Mouse (Mus musculus) adrenal gland, postnatal 4 days (tissue): ENCODE data around the gene Ppp1r1c. TPM values are rescaled to one million over a fixed set of nuclear protein-coding genes. Genes with fewer than 3 reads are reported as not detected.

ENCODE experiments used
- DNase-seq, 2 experiments: peaks; one replicate each; pipeline ENCODE4 v3.0.0; 2021 to 2022; ENCODE audit warnings: low spot score in 2 of 2, mixed read lengths in 2 of 2
- long read RNA-seq, 2 experiments: library from polyadenylated mRNA; stranded (forward); transcript quantifications; one replicate each; pipeline ENCODE4 v2.0.0; 2021
- total RNA-seq, 2 experiments: library from RNA; stranded (reverse); gene quantifications; 2 replicates each; pipeline ENCODE4 v1.2.3; 2021

Gene Ppp1r1c
- total RNA-seq: under 1 TPM in 1 of 2 experiments, not detected in 1; 0.11 TPM
- long read RNA-seq, experiment 1: 0 reads
- long read RNA-seq, experiment 2: 0 reads

DNA sequence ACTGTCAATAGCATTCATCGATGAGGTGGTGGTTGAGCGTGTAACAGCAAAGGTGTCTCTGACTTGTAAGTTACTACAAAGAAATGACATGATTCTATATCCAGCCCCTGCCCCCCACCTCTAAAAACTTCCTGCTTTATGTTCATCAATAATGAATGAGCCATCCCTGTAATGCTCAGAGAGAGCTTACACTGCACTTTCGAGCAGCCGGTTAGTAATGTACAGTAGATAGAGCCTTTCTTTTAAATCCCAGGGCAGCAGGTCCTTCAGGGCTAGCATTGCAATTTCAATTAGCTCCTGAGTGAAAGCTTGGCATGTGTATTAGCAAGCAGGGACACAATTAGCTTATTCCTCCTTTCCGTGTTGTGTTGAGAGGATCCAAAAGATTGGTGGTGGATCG is at the start of gene Ppp1r1c:
TSS of gene Ppp1r1c (plus strand) at position 206 of the 400 bp plus-strand sequence.
- DNase-seq: no peak

GRCm38 (mm10) chr2:79660417-79661185 is 47.0 kb upstream of the Ppp1r1c start:
- DNase-seq: no peak

- DNase-seq: no peak
These were observed 46.0 kb upstream of the Ppp1r1c start for GRCm38 (mm10) chr2:79661486-79662104.

GRCm38 (mm10) chr2:79664532-79665286 is 42.9 kb upstream of the Ppp1r1c start:
- no peak for DNase-seq

- DNase-seq: no peak
These were observed 42.1 kb upstream of the Ppp1r1c start for GRCm38 (mm10) chr2:79665492-79665891.

GRCm38 (mm10) chr2:79675266-79675665 is 32.3 kb upstream of the Ppp1r1c start:
- no peak for DNase-seq

DNA sequence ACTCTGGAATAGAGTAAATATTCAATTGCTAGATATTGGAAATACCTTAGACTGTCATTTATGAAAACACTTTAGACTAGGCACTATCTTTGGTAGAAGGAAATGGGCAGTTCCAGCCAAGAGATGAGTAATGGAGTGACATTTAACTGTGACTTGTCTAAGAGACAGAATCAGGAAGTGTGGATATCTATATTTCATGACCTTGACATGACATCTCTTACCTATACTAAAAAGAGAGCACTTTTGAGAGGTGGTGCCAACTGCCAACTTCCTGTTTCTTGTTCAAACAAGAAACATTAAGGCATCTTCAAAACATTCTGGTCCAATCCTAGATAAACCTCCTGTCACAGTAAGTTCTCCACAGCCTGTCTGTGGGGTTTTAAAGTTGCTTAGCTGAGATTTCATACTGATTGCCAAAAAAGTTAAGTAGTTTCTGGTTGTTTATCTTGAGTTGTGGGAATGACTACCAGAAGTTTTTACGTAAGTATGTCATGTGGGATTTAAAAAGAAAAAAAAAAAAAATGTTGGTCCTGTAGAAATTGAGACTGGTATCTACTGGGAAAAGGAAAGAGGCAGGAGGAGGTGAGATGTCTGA is 29.8 kb upstream of the Ppp1r1c start:
- no peak for DNase-seq

DNA sequence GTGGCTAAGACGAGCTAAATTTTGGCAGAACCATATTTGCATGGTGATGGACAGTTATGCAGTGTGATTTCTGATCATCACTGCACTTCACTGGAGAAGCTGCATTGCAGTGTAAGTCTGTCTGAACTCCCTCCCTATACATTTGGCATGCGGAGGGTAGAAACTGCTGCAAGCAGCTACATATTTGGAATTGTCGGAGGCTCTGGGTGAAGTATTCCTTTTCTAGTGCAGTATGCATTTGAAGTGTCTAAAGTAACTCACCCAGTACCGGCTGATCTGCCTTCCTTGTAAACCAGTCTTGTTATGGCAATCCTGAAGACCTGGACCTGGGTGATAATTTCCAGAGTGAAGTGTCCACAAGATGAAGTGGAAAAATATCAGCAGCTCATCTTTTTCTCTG is 25.9 kb upstream of the Ppp1r1c start:
- DNase-seq: no peak

- no peak for DNase-seq
These were observed 24.3 kb upstream of the Ppp1r1c start for GRCm38 (mm10) chr2:79683258-79683657.

DNA sequence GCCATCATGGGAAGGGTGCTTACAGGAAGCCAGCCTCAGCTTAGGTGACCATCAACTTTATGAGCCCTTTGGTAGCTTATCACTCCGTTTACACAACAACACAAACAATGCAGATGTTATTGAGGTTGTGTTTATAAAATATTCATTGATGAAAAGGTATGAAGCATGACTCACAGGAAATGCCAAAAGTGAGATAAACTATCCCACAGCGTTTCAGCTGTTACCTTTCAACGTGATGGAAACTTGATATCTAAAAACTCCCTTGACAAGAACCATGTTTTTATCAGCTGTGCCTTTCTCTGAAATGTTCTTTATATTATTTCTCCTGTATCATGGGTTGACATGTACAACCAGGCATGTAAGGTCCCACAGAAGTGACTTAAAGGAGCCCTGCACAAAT is 16.7 kb upstream of the Ppp1r1c start:
- no peak for DNase-seq

DNA sequence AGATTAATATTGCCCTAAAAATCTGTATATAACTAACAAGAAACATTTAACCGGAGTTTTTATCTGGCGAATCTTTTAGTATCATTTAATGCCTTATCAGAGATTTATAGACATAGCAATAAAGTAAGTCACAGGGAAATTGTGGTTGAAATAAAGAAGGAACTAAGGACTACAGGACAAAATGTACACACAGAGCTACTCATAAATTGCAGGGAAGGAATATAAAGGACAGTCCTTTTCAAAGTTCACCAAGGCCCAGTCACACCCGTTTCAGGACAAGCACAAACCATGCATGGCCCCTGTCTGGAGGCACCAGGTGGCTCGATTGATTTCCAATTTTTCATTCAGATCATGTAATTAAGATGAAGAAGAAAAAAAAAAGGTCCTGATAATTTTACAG is 12.4 kb upstream of the Ppp1r1c start:
- DNase-seq: no peak

GRCm38 (mm10) chr2:79695939-79696338 is 11.6 kb upstream of the Ppp1r1c start:
- no peak for DNase-seq

DNA sequence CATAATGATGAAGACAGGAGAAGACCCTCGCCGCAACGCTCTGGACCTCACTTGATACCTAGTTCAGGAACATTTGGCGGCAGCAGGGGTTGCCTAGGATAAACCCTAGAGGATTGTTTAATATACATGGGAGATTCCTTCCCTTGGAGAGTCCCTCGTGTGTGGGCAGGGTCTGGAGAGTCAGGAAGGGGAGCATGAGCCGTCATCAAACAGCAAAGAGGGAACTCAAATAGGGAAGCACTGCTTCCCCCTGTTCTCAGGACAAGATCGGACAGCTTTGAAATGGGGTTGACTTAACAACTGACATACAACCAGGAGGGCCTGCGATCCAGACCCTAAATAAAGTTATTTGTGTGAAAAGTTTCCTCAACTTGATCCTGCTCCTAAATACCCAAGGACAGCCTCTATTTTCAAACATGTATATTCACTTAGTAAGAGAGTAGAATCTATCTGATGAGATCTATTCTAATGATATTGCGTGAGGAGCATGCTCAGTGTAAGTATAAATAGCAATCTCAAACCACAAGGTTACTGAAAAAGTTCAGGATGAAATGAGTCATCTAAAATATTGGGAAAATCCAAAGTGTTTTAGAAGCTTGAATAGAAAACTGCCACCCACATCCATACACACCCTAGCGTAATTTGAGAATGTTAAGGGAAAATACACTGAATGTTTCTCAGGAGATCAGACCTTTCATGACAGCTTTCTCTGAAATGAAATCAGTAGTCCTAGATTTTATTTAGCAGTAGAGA is 10.9 kb upstream of the Ppp1r1c start:
- no peak for DNase-seq

- no peak for DNase-seq
These were observed 9.4 kb upstream of the Ppp1r1c start for GRCm38 (mm10) chr2:79698166-79698565.

- no peak for DNase-seq
These were observed 2.8 kb upstream of the Ppp1r1c start for GRCm38 (mm10) chr2:79704773-79705172.

DNA sequence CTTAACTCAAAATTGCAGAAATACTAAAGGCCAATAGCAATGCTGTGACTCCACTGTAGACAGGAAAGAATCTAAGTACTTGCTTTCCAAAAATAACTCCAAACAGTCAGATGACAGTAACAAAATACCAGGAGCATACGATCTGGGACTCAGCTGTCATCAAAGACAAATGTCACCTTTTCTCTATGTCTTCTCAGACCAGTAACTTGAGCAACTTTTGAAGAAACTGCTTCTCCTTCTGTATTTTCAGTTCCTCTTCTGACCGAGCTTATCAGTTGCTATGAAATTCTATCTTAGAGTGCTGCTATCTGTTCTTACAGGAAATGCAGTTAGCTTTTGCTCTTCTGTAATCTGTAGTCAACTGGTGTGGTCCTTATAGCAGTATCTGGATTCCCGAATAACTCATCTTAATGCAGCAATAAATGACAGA is 6.1 kb downstream of the Ppp1r1c start:
- no peak for DNase-seq

DNA sequence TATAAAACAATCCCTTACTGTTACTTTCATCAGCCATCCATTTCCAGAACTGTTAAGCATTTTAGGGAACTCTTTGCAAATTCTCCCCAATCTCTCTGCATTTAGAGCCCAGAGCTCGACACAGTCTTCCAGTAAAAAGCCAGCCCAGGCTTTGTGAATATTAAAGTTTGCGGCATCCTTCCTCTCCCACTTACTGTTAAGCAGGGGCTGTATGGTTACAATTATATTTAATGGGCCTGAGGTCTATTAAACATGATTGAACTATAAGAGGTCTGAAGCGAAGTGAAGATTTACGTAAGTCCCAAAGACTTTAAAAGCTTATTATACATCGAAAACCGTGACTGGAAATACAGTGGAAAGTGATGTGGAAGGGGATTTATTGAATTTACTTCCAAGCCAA is 7.2 kb downstream of the Ppp1r1c start:
- DNase-seq: no peak

DNA sequence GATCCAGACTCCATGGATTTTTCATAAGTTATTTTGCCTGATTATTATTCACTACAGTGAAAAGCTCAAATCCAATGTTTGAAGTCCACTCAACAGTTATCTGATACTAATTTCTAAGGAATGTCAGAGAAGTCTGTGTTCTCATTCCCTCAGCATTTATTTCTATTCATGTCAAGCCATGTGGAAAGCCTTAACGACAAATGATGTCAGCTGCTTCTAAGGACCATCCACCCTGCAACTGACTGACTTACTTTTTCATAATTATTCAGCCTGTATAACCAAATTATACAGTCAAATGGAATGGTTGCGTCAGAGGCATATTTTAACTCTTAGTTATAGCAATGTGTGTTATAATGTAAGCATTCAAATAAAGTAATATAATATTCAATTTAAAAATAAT is 8.3 kb downstream of the Ppp1r1c start:
- DNase-seq: no peak

DNA sequence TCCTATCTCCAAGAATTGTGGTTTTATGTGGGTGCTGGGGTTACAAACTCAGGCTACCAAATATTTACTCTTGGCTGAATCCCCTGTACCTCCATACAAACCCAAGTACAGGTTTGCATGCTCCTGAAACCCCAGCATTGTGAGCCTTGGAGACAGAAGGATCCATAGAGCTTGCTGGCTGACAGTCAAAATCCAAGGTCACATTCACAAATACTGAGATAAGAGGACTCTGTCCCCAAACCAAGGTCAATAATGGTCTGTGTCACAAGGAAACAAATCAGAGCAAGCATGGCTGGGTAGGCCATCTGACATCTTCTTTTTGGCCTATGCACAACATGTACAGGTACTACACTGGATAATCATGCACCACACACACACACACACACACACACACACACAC is 10.3 kb downstream of the Ppp1r1c start:
- no peak for DNase-seq

GRCm38 (mm10) chr2:79722415-79722814 is 14.8 kb downstream of the Ppp1r1c start:
- no peak for DNase-seq

DNA sequence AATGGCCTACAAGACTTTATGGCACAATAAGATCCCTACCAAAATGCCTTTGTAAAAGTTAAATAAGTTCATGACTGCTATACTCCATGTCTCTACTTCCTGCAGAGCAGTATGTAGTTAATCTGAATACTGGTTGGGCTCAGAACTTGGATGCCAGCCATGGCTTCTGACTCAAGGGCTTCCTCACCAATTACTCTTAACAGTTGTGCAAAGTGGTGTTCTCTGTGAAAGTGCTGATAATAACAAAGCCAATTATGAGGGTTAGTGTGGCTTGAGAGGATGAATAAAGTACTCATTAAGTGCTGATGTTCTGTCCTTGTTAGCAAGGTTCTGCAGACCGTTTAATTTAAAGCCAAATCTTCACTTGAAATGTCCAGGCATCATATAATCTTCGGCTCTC is 31.4 kb downstream of the Ppp1r1c start:
- peak in 1 of 2 experiments; percentile 8 for DNase-seq
